Mouse (Mus musculus): ENCODE data around the gene Glipr1l1.
"Not testable (repeated sequence)": the region's sequence is repeated elsewhere in the genome, so short reads cannot be mapped to it uniquely, and the experiment has no call there.

Glipr1l1 gene

DNA sequence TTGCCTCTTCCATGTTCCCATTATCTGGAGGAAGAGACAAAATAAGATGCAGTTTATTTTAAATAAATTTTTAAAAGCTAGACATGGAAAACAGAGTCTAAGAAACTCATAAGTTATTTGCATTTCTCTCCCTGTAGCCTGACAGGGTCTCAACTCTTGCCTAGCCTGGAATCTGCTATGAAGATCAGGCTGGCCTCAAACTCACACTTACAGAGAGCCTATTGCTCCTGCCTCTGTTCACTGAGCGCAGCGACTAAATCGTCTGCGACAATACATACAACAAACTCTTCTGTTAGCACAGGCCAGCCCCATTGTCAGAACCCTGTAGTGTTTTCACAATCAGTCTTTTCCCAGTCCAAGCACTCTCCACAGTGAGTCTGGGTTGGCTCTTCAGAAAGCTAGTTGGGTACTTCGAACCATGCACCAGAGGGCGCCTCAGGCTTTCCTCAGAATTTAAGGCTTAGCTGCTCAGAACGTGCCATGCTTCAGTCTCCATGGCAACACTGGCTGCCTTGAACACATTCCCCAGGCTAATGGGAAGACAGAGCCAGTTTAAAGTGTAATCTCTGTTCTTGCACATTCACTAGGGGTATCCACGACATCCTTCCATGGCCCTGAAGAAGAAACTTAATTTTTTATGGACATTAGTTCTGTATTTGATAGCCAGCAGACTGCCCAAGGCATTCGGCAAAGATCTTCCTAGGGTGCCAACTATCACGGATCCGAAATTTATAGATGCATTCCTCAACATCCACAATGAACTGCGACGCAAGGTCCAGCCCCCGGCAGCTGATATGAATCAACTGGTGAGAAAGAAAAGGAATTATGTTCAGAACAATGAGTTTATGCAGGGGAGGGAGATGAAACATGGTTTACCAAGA is at the start of gene Glipr1l1:
TSS of gene Glipr1l1 (plus strand) at position 488 of the 881 bp plus-strand sequence.
- peak; percentile 27 for DNase-seq (ENCODE audit: low spot score)

DNA sequence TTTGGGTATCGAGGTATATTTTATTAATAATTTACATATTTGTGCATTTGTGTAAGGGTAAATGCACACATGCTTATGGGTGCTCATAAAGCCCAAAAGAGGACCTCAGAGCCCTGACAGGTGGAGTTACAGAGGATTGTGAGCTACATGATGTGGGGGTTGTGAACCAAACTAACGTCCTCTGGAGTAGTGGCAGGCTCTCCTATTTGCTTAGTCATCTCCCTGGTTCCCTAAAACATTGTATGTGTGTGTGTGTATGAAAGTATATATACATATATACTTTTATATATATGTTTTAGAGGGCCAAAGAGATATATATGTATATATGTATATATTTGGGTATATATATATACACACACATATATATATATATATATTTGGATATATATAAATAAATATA is 36.4 kb upstream of the Glipr1l1 start:
- DNase-seq (ENCODE audit: low spot score), result no peak

GRCm38 (mm10) chr10:112028689-112029088 is 31.3 kb upstream of the Glipr1l1 start:
- not testable (repeated sequence) for DNase-seq (ENCODE audit: low spot score)

DNA sequence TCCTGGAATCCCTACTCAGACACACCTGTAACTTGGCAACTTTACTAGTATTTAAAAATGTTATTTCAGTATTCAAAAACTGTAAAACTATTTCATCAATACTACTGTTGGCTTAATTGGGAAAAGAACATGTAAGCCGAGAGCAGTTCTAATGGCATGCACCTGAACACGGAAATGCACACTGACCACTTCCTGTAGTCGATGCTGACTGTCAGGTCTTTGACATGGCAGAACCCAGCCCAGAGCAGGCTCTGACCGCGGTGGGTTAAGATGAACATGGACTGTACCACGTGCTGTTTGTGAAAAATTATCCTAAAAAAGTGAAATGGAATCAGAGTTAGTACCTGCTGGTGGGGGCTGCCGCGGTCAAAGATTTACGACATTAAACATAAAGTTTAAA is 16.5 kb upstream of the Glipr1l1 start:
- not testable (repeated sequence) for DNase-seq (ENCODE audit: low spot score)

DNA sequence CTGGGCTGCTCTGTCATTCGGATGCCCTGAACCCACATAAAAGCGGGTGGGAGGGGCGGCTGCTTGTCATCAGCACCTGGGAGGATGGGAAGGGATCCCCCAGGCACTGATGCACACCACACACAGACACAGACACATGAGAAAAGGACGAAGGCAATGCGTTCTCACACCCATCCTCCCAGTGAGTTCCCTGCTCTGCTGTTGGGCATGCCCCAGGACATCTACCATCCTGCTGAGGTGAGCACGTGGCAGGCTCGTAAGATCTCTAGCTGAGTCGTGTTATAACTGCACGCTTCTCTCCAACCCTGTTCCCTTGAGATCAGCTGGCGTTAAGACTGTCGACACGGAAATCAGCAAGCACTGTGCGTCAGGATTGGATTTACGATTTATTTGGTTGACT is 15.7 kb upstream of the Glipr1l1 start:
- not testable (repeated sequence) for DNase-seq (ENCODE audit: low spot score)

GRCm38 (mm10) chr10:112051220-112051619 is 8.8 kb upstream of the Glipr1l1 start:
- no peak for DNase-seq (ENCODE audit: low spot score)

- not testable (repeated sequence) for DNase-seq (ENCODE audit: low spot score)
Measured at GRCm38 (mm10) chr10:112051956-112052355, 8.0 kb upstream of the Glipr1l1 start.

DNA sequence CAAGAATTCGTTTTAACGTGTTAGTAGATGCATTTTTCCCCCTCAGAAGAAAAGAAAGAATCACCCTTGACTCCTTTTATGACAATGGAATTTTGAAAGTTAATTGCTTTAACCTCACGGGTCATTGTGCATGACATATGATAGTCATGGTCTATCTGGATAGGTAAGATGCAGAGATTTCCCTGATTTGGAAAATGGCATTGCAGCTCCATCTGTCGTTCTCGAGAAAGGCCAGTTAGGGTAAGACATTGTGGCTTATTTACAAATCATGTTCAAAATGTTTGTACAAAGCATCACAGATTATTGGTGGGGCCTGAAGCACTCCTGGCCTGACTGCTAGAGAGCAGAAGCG is 570 bp downstream of the Glipr1l1 start:
- DNase-seq (ENCODE audit: low spot score), result not testable (repeated sequence)

GRCm38 (mm10) chr10:112080044-112080443 is 20.1 kb downstream of the Glipr1l1 start:
- no peak for DNase-seq (ENCODE audit: low spot score)

DNA sequence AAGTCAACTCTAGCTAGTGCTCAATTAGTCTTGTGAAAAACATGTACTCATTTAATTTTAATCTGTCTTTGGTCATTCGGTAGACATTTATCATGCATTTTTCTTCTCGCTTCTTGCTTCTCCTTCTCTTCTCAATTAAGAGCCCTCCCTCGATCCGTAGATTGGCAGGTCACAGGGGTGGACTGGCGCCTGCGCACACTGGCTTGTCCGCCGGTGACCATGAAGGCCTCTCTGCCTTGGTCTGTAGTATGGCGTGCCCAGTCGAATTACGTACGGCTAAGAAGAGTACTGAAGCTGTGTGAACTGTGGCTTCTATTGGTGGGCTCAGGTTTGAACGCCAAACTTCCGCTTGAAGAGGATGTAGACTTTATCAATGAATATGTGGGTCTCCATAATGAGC is 23.2 kb downstream of the Glipr1l1 start, which contains the start of gene Glipr1l2:
TSS of gene Glipr1l2 (plus strand) at position 198 of the 400 bp plus-strand sequence.
- DNase-seq (ENCODE audit: low spot score), result no peak

DNA sequence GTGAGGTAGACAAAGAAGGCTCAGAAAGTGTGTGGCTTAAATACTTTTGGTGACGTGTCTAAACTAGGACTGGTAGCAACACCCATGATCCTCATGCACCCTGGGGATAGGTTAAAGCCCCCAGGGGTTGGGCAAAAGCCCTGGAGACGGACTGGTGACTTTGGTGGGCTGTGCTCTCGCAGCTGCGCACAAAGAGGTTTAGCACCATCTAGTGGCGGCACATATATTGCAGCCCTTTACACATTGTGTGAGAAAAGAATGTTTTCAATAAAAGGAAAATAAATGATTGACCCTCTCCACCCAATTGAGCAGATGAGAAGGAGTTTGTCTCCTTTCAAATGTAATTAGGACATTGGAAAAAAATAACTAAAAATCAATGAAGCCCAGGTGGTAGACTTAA is 45.8 kb downstream of the Glipr1l1 start:
- peak; percentile 48 for DNase-seq (ENCODE audit: low spot score)

GRCm38 (mm10) chr10:112110401-112110800 is 50.4 kb downstream of the Glipr1l1 start:
- no peak for DNase-seq (ENCODE audit: low spot score)

DNA sequence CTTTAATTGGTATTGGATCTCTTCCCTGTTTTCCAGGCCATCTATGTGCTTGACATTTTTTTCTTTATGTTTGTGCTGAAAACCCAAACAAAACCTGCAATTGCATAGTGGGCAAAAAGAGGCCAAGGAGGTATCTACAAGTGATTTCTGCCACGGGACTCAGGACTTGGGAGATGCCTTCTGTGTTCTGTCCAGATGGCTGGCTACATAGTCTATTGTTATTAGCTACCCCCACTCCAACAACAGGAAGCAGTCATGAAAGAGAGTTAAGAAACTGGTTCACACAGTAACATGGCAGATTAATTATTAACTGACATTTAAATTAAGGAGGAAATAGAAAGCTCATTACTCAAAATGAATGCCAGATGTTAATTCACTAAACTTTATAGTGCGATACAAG is 65.1 kb downstream of the Glipr1l1 start:
- not testable (repeated sequence) for DNase-seq (ENCODE audit: low spot score)

DNA sequence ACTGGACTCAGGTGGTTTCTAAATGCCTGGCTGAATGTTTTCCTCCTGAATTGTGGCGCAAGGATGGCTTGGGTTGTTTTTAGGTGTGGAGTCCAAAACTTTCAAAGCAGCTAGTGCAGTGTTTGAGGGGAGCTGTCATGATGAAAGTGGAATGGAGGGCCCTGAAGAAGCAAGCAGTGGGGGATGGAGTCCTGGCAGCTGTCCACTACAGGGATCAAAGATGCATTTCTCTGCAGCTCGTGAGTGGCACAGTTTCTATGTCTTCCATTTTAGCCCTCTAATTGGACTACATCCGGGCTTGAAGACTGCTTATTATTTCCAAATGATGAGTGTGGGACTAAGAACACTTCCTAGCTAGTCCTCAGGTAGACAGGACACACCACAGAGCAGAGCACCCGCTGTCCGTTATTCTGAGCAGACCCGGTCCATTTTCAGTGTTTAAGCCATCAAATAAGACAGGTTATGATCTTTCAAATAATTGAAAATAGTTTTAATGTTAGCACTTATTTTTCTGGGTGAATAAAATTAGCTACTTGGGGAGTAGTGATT is 67.8 kb downstream of the Glipr1l1 start:
- not testable (repeated sequence) for DNase-seq (ENCODE audit: low spot score)

All from ovary, postnatal 14 days (tissue).